Mouse (Mus musculus) erythroblast, embryonic 14.5 days (primary cell): ENCODE measurements at regions not wholly inside any gene's neighbourhood (a gene's known extent, or its start where the extent isn't known, plus 50 kb on each side); places are given as distances from the start of the nearest gene placed in this dataset.

Source experiments
- GATA1 ChIP-seq: IDR thresholded peaks from 2 replicates; pipeline ENCODE4 v1.6.1; 2012; ENCODE audit warnings: low read length, inconsistent platforms, mixed read lengths
- TAL1 ChIP-seq: IDR thresholded peaks from 3 replicates; pipeline ENCODE4 v1.6.1; 2012; ENCODE audit warnings: low read length, inconsistent platforms, mixed read lengths

DNA sequence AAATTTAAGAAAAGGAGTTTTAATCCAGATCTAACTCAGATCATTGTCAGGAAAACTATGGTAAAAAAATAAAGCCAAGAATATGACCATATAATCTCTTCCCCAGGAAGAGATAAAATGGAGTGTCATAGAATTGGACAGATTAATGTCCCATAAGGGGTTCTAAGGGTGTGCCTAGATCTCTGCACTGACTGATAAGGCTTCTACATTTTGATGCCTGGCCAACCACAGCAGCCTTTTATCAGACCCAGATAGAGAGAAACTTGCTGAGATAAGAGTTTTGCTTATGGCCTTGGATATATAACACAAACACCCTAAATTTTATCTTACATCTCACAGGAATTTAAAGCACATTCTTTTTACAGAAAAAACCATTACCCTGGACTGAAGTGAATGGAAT, 351.3 kb upstream of the Ccdc54 start:
- TF ChIP-seq GATA1 (no peak), TAL1 (no peak)
